Mouse (Mus musculus) spleen, adult 2 months (tissue): ENCODE measurements around the gene Slc5a4a. TPM values are rescaled to one million over a fixed set of nuclear protein-coding genes. Genes with fewer than 3 reads are reported as not detected.

ENCODE experiments used
- DNase-seq, 2 experiments: peaks; one replicate each; pipeline versions ENCODE4 v3.0.0 to v3.0.0-alpha.2; 2012 to 2021; ENCODE audit warnings: low spot score in 2 of 2, low read depth in 1 of 2
- H3K27ac ChIP-seq: fragments of 200-500 bp; 2 replicates; pipeline ENCODE4 v1.5.1; 2012; ENCODE audit warnings: low read length, inconsistent platforms; ENCODE audit not compliant: insufficient read depth
- H3K27me3 ChIP-seq: fragments of 200-500 bp; 2 replicates; pipeline ENCODE4 v1.6.1; 2012; ENCODE audit warnings: mild to moderate bottlenecking, moderate library complexity, low read length, inconsistent platforms; ENCODE audit not compliant: control insufficient read depth, insufficient read depth
- H3K36me3 ChIP-seq: fragments of 200-500 bp; 2 replicates; pipeline ENCODE4 v1.6.1; 2012; ENCODE audit warnings: mild to moderate bottlenecking, low read length, inconsistent platforms; ENCODE audit not compliant: control insufficient read depth, insufficient read depth
- H3K4me1 ChIP-seq: fragments of 200-500 bp; 2 replicates; pipeline ENCODE4 v1.6.1; 2011; ENCODE audit warnings: inconsistent platforms; ENCODE audit not compliant: control insufficient read depth, insufficient read depth, insufficient read length
- H3K4me3 ChIP-seq: fragments of 200-500 bp; 2 replicates; pipeline ENCODE4 v1.5.1; 2011; ENCODE audit warnings: mild to moderate bottlenecking, inconsistent platforms; ENCODE audit not compliant: insufficient read depth, insufficient read length; ENCODE audit errors: extremely low read depth
- CTCF ChIP-seq: fragments of 200-500 bp; IDR thresholded peaks from 2 replicates; pipeline ENCODE4 v1.5.1; 2011; ENCODE audit warnings: mild to moderate bottlenecking, inconsistent platforms; ENCODE audit not compliant: insufficient read depth, insufficient read length, insufficient replicate concordance; ENCODE audit errors: extremely low read depth
- POLR2A ChIP-seq: fragments of 200-500 bp; IDR thresholded peaks from 2 replicates; pipeline ENCODE4 v1.6.1; 2011; ENCODE audit warnings: low read depth, low read length, inconsistent platforms
- WGBS: fragments of 180-500 bp; shearing (Covaris S2); methylation state at CpG from one replicate; pipeline ENCODE4 v1.1.7; 2018; 5-methylcytosine and 5-hydroxymethylcytosine counted together
- polyA plus RNA-seq: library from polyadenylated mRNA; depleted of rRNA; stranded (reverse); fragments of >200 nt; gene quantifications from 2 replicates; pipeline ENCODE4 v1.2.3, GENCODE M21; 2012

Gene Slc5a4a
- polyA plus RNA-seq, 1 experiment = not detected

DNA sequence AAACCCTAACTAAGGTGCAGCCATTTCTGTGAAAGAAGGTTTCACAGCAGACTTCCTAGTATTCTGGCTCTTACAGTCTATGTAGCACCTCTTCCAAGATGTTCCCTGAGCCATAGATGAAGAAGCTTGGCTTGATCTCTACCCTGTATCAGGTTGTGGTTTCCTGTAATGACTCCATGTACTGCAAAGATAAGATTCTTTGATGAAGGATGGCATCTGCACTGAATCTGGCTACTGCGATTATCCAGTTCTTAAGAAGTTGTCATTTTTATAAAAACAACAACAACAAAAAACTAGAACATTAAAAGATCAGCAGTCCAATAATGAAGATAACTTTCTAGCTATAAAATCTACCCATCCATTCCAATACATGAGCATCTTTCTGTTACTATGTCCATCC is 40.8 kb downstream of the Slc5a4a start:
- no peak for TF ChIP-seq POLR2A
- TF ChIP-seq CTCF = no peak
- no peak for DNase-seq
- 77% methylated on average over 1 of the region's 1 CpGs for WGBS
- Histone ChIP-seq H3K4me1 (no peaks in the 10 kb centered on the region), H3K27ac (no peak overlapping the region), H3K27me3 (no peaks in the 10 kb centered on the region), H3K4me3 (no peak overlapping the region), H3K36me3 (no peaks in the 10 kb centered on the region)

DNA sequence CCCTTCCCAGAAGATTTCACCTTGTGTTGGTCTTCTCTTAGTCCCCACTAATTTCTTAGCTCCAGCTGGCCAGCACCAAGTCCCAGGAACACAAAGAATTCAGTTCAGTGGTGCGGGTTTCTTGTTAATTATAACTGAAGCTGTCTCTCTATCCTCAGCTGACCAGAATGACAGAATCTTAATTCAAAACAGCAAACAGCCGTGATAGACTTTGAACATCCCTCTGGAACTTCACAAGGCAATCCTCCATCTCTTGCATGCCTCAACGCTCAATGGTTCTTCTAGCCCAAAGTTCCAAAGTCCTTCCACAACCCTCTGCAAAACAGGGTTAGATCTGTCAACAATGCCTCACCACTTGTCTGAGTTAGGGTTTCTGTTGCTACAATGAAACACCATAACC is 54.2 kb downstream of the Slc5a4a start:
- no peak overlapping the region for H3K4me3 ChIP-seq
- H3K27ac ChIP-seq = no peak overlapping the region
- no peaks in the 10 kb centered on the region; the same call in 1 of the 2 replicates for H3K27me3 ChIP-seq
- no peak for DNase-seq
- H3K36me3 ChIP-seq = no peaks in the 10 kb centered on the region; the same call in 1 of the 2 replicates
- TF ChIP-seq CTCF (no peak), POLR2A (no peak)
- no peaks in the 10 kb centered on the region for H3K4me1 ChIP-seq
- 90% methylated on average over 3 of the region's 3 CpGs for WGBS

DNA sequence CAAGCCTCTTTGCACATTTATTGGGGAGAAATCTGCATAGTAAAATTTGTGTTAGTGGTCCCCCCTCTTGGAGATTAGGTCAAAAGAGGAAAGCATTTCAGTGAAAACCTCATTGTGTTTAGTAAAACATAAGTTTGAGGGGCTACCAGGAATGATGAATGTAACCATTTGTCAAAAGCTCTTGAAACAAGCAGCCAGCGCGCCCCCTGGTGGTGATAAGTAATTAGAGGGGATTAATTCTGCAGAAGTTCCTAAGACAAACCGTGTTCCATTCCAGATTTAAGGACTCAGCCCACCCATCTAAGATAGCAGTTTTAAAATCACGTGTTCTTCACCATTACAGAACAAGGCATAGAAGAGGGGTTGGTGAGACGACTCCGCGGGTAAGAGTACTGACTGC is 54.7 kb downstream of the Slc5a4a start:
- 14% methylated on average over 7 of the region's 7 CpGs for WGBS

DNA sequence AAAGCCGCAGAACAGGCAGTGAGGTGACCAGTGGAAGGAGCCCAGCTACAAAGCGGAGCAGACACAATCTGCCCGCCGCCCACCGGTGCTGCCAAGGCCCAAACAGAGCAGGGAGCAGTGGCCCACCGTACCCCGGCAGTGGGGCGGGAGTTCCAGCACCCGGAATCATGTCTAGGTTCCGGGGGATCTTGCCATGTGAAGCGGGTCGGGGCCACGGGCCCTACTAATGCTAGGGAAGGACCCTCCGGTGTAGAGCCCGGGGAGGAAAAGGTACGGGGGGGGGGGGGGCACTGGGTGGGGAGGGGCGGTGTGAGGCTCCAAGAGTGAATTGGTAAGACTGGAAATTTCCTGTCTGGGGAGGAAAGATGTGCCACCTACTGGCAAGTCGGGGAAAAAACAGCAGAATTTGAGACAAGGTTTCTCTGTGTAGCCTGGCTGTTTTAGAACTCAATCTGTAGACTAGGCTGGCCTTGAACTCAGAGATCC is 56.6 kb downstream of the Slc5a4a start:
- 20% methylated on average over 18 of the region's 18 CpGs for WGBS
- Histone ChIP-seq H3K27ac (no peak overlapping the region), H3K36me3 (peaks cover 1% of the 10 kb centered on the region; the same call in 1 of the 2 replicates), H3K27me3 (no peaks in the 10 kb centered on the region), H3K4me3 (no peak overlapping the region), H3K4me1 (no peaks in the 10 kb centered on the region)
- TF ChIP-seq CTCF (no peak; the same call in 1 of the 2 replicates), POLR2A (no peak)
- DNase-seq = no peak

More for the DNA sequence above, 54.7 kb downstream of the Slc5a4a start:
- Histone ChIP-seq H3K4me1 (no peaks in the 10 kb centered on the region), H3K36me3 (no peaks in the 10 kb centered on the region; the same call in 1 of the 2 replicates), H3K27me3 (no peaks in the 10 kb centered on the region; the same call in 1 of the 2 replicates), H3K4me3 (no peak overlapping the region), H3K27ac (no peak overlapping the region)
- peak; percentile 28; the same call in 1 of the 2 replicates for TF ChIP-seq CTCF
- TF ChIP-seq POLR2A = no peak
- DNase-seq = peak; percentile 17 to 47

DNA sequence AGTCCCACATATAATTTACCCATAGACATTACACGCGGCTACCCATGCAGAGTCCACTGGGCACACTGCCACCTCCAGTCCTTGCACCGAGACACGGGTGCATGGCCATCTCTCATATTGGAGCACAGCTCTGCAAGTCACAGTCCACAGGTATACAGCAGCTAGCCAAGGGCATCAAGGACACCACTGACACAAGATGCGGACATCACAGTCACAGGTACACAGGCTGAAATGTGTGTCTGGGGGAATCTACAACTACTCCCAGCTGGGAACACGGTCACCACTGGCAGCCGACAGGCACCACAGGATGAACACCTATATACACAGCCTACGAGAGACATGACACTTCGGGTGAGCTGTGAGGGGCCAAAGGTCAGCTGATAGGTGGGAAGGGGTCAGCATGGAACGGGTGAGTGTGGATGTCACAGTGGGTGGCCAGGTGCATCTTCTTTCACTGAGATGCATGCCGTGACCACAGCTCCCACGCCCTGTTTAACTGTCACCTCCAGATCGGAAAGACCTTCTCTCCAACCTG is 60.1 kb downstream of the Slc5a4a start:
- WGBS = 94% methylated on average over 13 of the region's 13 CpGs
- TF ChIP-seq CTCF = no peak
- TF ChIP-seq POLR2A = no peak
- DNase-seq = no peak
- Histone ChIP-seq H3K4me3 (no peak overlapping the region), H3K27ac (no peak overlapping the region), H3K27me3 (no peaks in the 10 kb centered on the region), H3K36me3 (peaks cover 3% of the 10 kb centered on the region), H3K4me1 (no peaks in the 10 kb centered on the region)

DNA sequence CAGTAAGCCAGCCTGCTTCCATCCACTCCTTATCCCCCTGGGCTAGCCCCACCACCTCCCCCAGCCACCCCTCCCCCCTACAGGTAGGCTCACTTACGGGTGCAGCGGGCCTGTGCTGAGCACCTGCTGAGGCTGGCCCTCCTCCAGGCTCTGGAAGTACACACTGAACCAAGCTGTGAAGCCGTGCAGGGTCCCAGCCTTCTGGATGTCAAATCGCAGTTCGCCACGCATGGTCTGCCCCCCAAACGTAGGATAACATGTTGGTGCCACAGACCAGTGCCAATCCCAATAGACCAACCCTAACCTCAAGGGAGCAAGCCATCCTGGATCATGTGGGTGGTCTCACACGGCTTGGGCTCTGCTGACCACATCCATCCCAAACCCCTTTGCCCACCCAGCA is 62.0 kb downstream of the Slc5a4a start:
- Histone ChIP-seq H3K4me1 (no peaks in the 10 kb centered on the region), H3K4me3 (no peak overlapping the region), H3K36me3 (peaks cover 4% of the 10 kb centered on the region), H3K27ac (no peak overlapping the region), H3K27me3 (no peaks in the 10 kb centered on the region)
- TF ChIP-seq CTCF (no peak), POLR2A (no peak)
- DNase-seq = no peak
- 91% methylated on average over 8 of the region's 8 CpGs for WGBS

DNA sequence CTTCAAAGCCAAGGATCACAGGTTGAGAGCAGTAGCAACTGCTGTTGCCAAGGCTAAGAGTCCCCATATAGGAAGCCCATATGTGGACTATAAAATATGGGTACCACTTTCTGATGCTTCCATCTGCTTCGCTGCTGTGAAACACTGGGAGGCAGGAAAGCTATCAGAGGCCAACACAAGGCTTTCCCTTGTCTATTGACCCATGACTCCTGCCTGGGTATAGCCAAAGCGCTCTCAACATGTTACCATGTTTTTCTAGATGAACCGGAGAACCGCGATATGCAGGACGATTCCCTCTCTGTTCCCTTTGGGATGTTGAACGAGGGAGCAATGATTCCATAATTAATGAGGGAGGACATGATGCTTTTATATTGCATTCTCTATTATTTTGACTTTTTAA is 63.6 kb downstream of the Slc5a4a start:
- DNase-seq = no peak
- no peak overlapping the region for H3K4me3 ChIP-seq
- H3K27ac ChIP-seq = no peak overlapping the region
- H3K36me3 ChIP-seq = peaks cover 9% of the 10 kb centered on the region
- no peak for TF ChIP-seq CTCF
- no peak for TF ChIP-seq POLR2A
- H3K4me1 ChIP-seq = no peaks in the 10 kb centered on the region
- 93% methylated on average over 7 of the region's 7 CpGs for WGBS
- H3K27me3 ChIP-seq = no peaks in the 10 kb centered on the region
